Mouse (Mus musculus) regulatory T cell (primary cell): Measurements from ENCODE around the gene Gucy2d.

Source experiments
- in situ Hi-C: fragments of 300-600 bp; cut with MboI, MseI; formaldehyde crosslinking; loops from one replicate; pipeline ENCODE4 v1.15.1; 2025; ENCODE audit warnings: high pct_unique_total_duplicates

The Gucy2d gene

GRCm38 (mm10) chr7:98489131-98489530 is 48.9 kb downstream of the Gucy2d start, which contains the start of gene Lrrc32:
TSS of gene Lrrc32 (plus strand) at chr7:98489283.
- in situ Hi-C loops: loop anchor here (5.0 to 10.0 kb wide), 2 partner anchors 93 to 206 kb away; no protein-coding TSS in a partner anchor

- in situ Hi-C loops: loop anchor here (5.0 to 10.0 kb wide), 2 partner anchors 93 to 205 kb away; no protein-coding TSS in a partner anchor
These were observed 49.4 kb downstream of the Gucy2d start for GRCm38 (mm10) chr7:98489623-98490084.

GRCm38 (mm10) chr7:98490328-98490727 is 50.1 kb downstream of the Gucy2d start:
- in situ Hi-C loops: no loop called here

- in situ Hi-C loops: no loop called here
These were observed 50.7 kb downstream of the Gucy2d start for GRCm38 (mm10) chr7:98490911-98491310.

- in situ Hi-C loops: no loop called here
These were observed 51.4 kb downstream of the Gucy2d start for GRCm38 (mm10) chr7:98491451-98492200.

GRCm38 (mm10) chr7:98492331-98492730 is 52.1 kb downstream of the Gucy2d start:
- in situ Hi-C loops: no loop called here

GRCm38 (mm10) chr7:98493307-98493706 is 53.1 kb downstream of the Gucy2d start:
- in situ Hi-C loops: no loop called here

- in situ Hi-C loops: no loop called here
These were observed 53.8 kb downstream of the Gucy2d start for GRCm38 (mm10) chr7:98493901-98494480.

- in situ Hi-C loops: no loop called here
These were observed 55.4 kb downstream of the Gucy2d start for GRCm38 (mm10) chr7:98495591-98495990.

GRCm38 (mm10) chr7:98497451-98497850 is 57.2 kb downstream of the Gucy2d start:
- in situ Hi-C loops: no loop called here

- in situ Hi-C loops: no loop called here
These were observed 57.9 kb downstream of the Gucy2d start for GRCm38 (mm10) chr7:98498101-98498500.

GRCm38 (mm10) chr7:98498656-98499560 is 58.7 kb downstream of the Gucy2d start:
- in situ Hi-C loops: no loop called here

- in situ Hi-C loops: no loop called here
These were observed 59.5 kb downstream of the Gucy2d start for GRCm38 (mm10) chr7:98499561-98500292.

- in situ Hi-C loops: no loop called here
These were observed 60.3 kb downstream of the Gucy2d start for GRCm38 (mm10) chr7:98500470-98500869.

GRCm38 (mm10) chr7:98501078-98501477 is 60.9 kb downstream of the Gucy2d start:
- in situ Hi-C loops: no loop called here

GRCm38 (mm10) chr7:98502921-98503320 is 62.7 kb downstream of the Gucy2d start:
- in situ Hi-C loops: no loop called here

GRCm38 (mm10) chr7:98503951-98504647 is 63.9 kb downstream of the Gucy2d start:
- in situ Hi-C loops: no loop called here

- in situ Hi-C loops: no loop called here
These were observed 64.6 kb downstream of the Gucy2d start for GRCm38 (mm10) chr7:98504726-98505314.

- in situ Hi-C loops: no loop called here
These were observed 65.4 kb downstream of the Gucy2d start for GRCm38 (mm10) chr7:98505664-98506063.
